Mouse (Mus musculus) layer of hippocampus, postnatal 25 days (tissue): ENCODE data around the gene AI837181. TPM values are rescaled to one million over a fixed set of nuclear protein-coding genes. Genes with fewer than 3 reads are reported as not detected.

Experiments used
- DNase-seq, 2 experiments: peaks; one replicate each; pipeline ENCODE4 v3.0.0; 2022; ENCODE audit warnings: mixed read lengths in 2 of 2, low spot score in 1 of 2; ENCODE audit errors: extremely low spot score in 1 of 2
- total RNA-seq, 2 experiments: library from RNA; stranded (reverse); gene quantifications; 2 replicates each; pipeline ENCODE4 v1.2.3; 2021

AI837181 gene
- total RNA-seq, 2 experiments from 2014 or later, result 68.2 to 71.1 TPM

GRCm38 (mm10) chr19:5444371-5444908 is 19.5 kb downstream of the AI837181 start:
- DNase-seq, result no peak

DNA sequence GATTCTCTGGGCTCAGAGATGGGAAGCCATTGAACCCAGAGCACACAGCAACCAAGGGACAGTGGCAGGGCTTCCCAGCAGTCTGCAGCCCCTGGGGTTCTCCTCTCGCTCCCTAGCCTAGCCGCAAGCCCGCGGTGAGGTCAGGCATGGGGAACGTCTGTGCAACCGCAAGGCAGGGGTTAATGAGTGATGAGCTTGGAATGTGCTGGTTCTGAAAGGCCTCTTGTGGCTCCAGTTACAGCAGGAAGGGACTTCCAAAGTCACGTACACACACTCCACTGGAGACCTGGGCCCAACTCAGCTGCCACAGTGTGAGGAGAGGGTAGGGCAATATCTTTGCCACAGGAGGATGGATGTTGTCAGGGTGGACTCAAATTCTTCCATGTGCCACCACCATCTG is 20.0 kb downstream of the AI837181 start:
- no peak for DNase-seq

GRCm38 (mm10) chr19:5445747-5446146 is 20.8 kb downstream of the AI837181 start:
- DNase-seq, result no peak

GRCm38 (mm10) chr19:5447515-5448353 is 22.8 kb downstream of the AI837181 start, which contains the start of gene Fosl1:
Gene Fosl1 (plus strand): TSS chr19:5447547.
- peak in 1 of 2 experiments; percentile 57 for DNase-seq

DNA sequence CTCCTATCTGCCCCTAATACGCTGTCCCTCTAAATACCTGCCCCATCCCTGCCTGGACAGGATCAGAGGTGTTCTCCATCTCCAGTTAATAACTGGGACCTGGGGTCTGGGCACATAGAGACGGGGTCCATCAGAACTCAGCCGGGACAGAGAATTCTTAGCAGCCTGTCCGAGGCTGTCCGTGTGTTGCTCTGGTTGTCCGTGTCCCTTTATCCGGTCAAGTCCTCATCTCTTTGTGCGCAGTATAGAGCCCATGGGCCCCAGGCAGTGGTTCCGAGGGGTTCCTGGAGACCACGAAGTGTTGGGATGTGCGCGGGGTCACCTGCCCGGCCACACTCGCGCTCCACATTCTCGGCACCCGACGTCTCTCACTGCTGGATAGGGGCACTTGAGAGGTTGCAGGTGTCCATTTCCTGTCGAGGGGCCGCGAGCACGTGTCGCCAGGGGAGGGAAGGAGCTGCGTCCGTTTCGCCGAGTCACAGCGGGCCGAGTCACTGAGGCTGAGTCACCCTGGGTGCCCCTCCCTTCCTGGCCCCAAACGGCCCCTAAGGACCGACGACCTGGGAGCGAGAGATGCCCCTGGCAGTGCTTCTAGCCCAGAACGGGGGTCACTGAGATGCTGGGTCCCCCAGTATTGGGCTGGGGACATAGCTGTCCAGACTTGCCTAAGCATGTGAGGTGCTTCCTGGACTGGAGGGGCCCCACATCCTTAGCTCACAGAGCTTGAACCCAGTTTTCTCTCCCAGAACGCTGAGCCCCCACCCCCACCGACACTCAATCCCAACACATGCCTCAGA is 23.6 kb downstream of the AI837181 start:
- no peak for DNase-seq

DNA sequence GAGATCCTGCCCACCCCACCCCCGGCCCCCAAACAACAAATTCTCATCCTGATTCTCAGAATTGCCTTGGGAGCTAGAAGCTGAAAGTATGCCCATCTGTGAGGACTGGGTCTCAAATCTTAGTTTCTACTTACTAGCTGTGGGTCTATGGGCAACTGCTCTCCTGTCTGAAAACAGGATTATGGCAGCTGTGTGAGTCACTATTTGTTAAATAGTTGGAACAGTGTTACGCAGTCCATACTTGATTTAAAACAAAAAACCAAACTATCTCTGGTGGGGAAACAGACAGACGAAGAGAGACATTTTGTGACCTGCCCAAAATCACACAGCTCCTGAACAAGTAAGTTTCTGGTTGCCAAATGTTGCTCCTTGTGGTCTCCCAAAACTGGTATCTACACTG is 24.7 kb downstream of the AI837181 start:
- DNase-seq, result no peak

GRCm38 (mm10) chr19:5451766-5452165 is 26.8 kb downstream of the AI837181 start:
- no peak for DNase-seq

- DNase-seq, result no peak
Observed at GRCm38 (mm10) chr19:5455037-5455436, 30.1 kb downstream of the AI837181 start.

DNA sequence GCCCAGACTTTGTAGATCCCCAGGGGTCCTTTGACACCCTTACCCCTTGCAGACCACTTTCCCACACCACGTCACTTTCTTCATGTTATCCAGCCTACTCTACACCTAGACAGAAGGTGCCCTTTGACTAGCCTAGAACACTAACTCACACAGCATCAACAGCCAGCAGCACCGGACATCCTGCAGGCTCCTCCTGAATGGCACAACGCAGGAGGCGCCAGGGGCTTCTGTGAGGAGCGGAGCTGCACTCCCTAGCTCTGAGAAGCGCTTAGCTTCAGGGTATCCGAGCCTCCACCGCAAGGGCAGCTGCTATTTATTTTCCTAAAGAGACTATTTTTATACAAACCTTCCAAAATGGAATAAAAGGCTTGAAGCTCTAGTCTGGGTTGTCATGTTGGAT is 30.6 kb downstream of the AI837181 start:
- DNase-seq, result no peak

GRCm38 (mm10) chr19:5456241-5456921 is 31.4 kb downstream of the AI837181 start:
- no peak for DNase-seq

GRCm38 (mm10) chr19:5456922-5457745 is 32.2 kb downstream of the AI837181 start:
- DNase-seq, result peak; percentile 89 to 96

- no peak for DNase-seq
Observed at GRCm38 (mm10) chr19:5457746-5458442, 33.0 kb downstream of the AI837181 start, which contains the start of gene Ccdc85b. Gene Ccdc85b (minus strand): TSS chr19:5457894.

DNA sequence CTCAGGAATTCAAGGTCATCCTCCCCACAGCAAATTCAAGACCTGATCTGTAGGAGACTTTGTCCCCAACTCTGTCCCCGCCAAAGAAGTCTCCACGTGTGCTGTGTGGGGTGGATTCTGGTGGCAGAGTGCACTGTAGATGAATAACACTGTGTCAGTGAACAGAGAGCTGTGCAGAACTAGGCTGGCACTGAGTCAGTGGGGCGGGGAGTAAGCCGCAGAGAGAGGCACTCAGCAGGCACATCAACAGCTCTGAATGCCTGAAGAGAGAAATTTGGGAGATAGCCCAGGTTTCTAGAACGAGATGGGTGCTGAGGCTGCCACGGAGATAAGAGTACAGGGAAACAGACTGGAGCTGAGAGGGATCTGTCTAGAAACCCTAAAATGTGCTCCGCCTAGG is 34.1 kb downstream of the AI837181 start:
- DNase-seq, result no peak

GRCm38 (mm10) chr19:5459896-5460295 is 35.0 kb downstream of the AI837181 start:
- DNase-seq, result no peak

DNA sequence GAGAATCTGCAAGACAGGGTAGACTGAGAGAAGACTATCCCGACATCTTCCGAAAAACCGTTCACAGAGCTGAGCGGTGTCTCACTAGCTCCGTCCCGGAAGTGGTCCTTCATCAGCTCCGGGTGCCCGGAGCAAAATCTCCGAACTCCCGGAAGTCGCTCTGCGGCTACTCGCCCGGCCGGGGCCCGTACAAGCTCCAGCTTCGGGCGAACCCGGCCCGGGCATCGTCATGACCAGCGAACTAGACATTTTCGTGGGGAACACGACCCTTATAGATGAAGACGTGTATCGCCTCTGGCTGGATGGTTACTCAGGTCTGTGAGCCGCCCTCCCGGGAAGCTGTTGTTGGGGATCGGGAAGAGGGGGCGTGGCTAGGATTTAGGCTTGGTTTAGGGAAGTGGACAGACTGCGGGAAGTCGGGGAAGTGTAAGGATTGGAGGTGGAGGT is 35.5 kb downstream of the AI837181 start, which contains the start of gene Fibp:
TSS of gene Fibp (plus strand) at position 151 of the 447 bp plus-strand sequence.
- peak; percentile 79 to 81 for DNase-seq

- no peak for DNase-seq
Observed at GRCm38 (mm10) chr19:5461411-5461810, 36.5 kb downstream of the AI837181 start.

- DNase-seq, result no peak
Observed at GRCm38 (mm10) chr19:5463212-5463611, 38.3 kb downstream of the AI837181 start.

- peak in 1 of 2 experiments; percentile 73 for DNase-seq
Observed at GRCm38 (mm10) chr19:5463791-5464562, 39.0 kb downstream of the AI837181 start.
